Mouse (Mus musculus): ENCODE results near the gene Ripk3. TPM values are rescaled to one million over a fixed set of nuclear protein-coding genes. Genes with fewer than 3 reads are reported as not detected.
A peak's percentile ranks its signal among the peaks of the same experiment; 100 is the strongest.

Gene Ripk3
- polyA plus RNA-seq, 1 experiment from 2014 or later = 32.7 TPM

GRCm38 (mm10) chr14:55782361-55782960, 6.2 kb downstream of the Ripk3 start:
- Histone ChIP-seq H3K27me3 (ENCODE audit: control insufficient read depth, insufficient read depth, low read length) (0 out of 2 replicates have a peak, but pooled peaks cover 3% of the 10 kb centered on the region), H3K9me3 (replicated peaks; ENCODE audit: control insufficient read depth, low read length) (no peaks in the 10 kb centered on the region), H3K4me2 (ENCODE audit: low read depth, low read length) (peak overlapping the region; percentile 68), H3K4me3 (replicated peaks; ENCODE audit: low read length) (peak overlapping the region; percentile 49), H3K36me3 (ENCODE audit: control insufficient read depth, insufficient read depth, low read length) (no peaks in the 10 kb centered on the region), H3K27ac (ENCODE audit: low read length) (peak overlapping the region; percentile 67; the same call in 1 of the 2 replicates), H3K9ac (ENCODE audit: low read length) (peak overlapping the region; percentile 69; the same call in 1 of the 2 replicates), H3K4me1 (ENCODE audit: control insufficient read depth, insufficient read depth, low read length) (peaks cover 21% of the 10 kb centered on the region; the same call in 1 of the 2 replicates)
- 58% methylated on average over 9 of the region's 9 CpGs for WGBS
- ATAC-seq (ENCODE audit: insufficient read depth, low FRiP score) = no peak

GRCm38 (mm10) chr14:55781310-55781709, 7.4 kb downstream of the Ripk3 start:
- Histone ChIP-seq H3K9ac (ENCODE audit: low read length) (peak overlapping the region; percentile 46; the same call in 1 of the 2 replicates), H3K4me3 (replicated peaks; ENCODE audit: low read length) (0 out of 2 replicates have a peak overlapping the region, but pooled peaks have one; percentile 10), H3K4me2 (ENCODE audit: low read depth, low read length) (peak overlapping the region; percentile 41), H3K36me3 (ENCODE audit: control insufficient read depth, insufficient read depth, low read length) (no peaks in the 10 kb centered on the region), H3K27me3 (ENCODE audit: control insufficient read depth, insufficient read depth, low read length) (0 out of 2 replicates have a peak, but pooled peaks cover 3% of the 10 kb centered on the region), H3K9me3 (replicated peaks; ENCODE audit: control insufficient read depth, low read length) (no peaks in the 10 kb centered on the region), H3K27ac (ENCODE audit: low read length) (no peak overlapping the region), H3K4me1 (ENCODE audit: control insufficient read depth, insufficient read depth, low read length) (peaks cover 27% of the 10 kb centered on the region; the same call in 1 of the 2 replicates)
- ATAC-seq (ENCODE audit: insufficient read depth, low FRiP score) = peak; percentile 71; the same call in 1 of the 2 replicates
- 16% methylated on average over 14 of the region's 14 CpGs for WGBS

- no peak overlapping the region for H3K4me2 ChIP-seq (ENCODE audit: low read depth, low read length)
- 83% methylated on average over 11 of the region's 11 CpGs for WGBS
- H3K36me3 ChIP-seq (ENCODE audit: control insufficient read depth, insufficient read depth, low read length) = no peaks in the 10 kb centered on the region
- no peak overlapping the region for H3K27ac ChIP-seq (ENCODE audit: low read length)
- H3K4me3 ChIP-seq (replicated peaks; ENCODE audit: low read length) = no peak overlapping the region
- H3K27me3 ChIP-seq (ENCODE audit: control insufficient read depth, insufficient read depth, low read length) = 0 out of 2 replicates have a peak, but pooled peaks cover 3% of the 10 kb centered on the region
- ATAC-seq (ENCODE audit: insufficient read depth, low FRiP score) = no peak
- no peaks in the 10 kb centered on the region for H3K9me3 ChIP-seq (replicated peaks; ENCODE audit: control insufficient read depth, low read length)
- H3K4me1 ChIP-seq (ENCODE audit: control insufficient read depth, insufficient read depth, low read length) = peaks cover 27% of the 10 kb centered on the region; the same call in 1 of the 2 replicates
- no peak overlapping the region for H3K9ac ChIP-seq (ENCODE audit: low read length)
Measured at GRCm38 (mm10) chr14:55780736-55781135, 7.9 kb downstream of the Ripk3 start.

DNA sequence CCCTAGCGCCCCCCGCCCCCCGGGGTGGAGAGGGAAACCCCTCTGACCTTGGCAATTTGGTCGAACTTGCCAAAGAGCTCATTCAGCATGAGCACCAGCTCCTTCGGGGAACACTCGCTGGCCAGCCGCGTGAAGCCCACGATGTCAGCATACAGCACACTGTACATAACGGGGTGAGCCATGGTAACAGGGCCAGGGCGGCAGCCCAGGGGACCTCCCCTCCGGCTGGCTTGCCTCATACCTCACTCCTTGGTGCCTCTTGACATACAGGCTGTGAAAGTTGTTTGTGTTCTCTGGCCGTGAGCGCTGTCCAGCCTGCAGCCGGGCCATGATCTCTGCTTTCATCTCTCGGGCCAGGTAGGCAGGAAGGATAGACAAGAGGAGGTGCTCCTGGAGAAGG, 9.0 kb downstream of the Ripk3 start:
- WGBS = 52% methylated on average over 16 of the region's 16 CpGs
- Histone ChIP-seq H3K27ac (ENCODE audit: low read length) (no peak overlapping the region), H3K36me3 (ENCODE audit: control insufficient read depth, insufficient read depth, low read length) (no peaks in the 10 kb centered on the region), H3K4me3 (replicated peaks; ENCODE audit: low read length) (no peak overlapping the region), H3K4me2 (ENCODE audit: low read depth, low read length) (no peak overlapping the region), H3K9me3 (replicated peaks; ENCODE audit: control insufficient read depth, low read length) (no peaks in the 10 kb centered on the region), H3K4me1 (ENCODE audit: control insufficient read depth, insufficient read depth, low read length) (peaks cover 27% of the 10 kb centered on the region; the same call in 1 of the 2 replicates), H3K27me3 (ENCODE audit: control insufficient read depth, insufficient read depth, low read length) (no peaks in the 10 kb centered on the region), H3K9ac (ENCODE audit: low read length) (no peak overlapping the region)
- no peak for ATAC-seq (ENCODE audit: insufficient read depth, low FRiP score)

- WGBS = 91% methylated on average over 15 of the region's 15 CpGs
- Histone ChIP-seq H3K4me2 (ENCODE audit: low read depth, low read length) (no peak overlapping the region), H3K27ac (ENCODE audit: low read length) (no peak overlapping the region), H3K36me3 (ENCODE audit: control insufficient read depth, insufficient read depth, low read length) (no peaks in the 10 kb centered on the region), H3K4me3 (replicated peaks; ENCODE audit: low read length) (no peak overlapping the region), H3K4me1 (ENCODE audit: control insufficient read depth, insufficient read depth, low read length) (peaks cover 25% of the 10 kb centered on the region; the same call in 1 of the 2 replicates), H3K9ac (ENCODE audit: low read length) (no peak overlapping the region), H3K27me3 (ENCODE audit: control insufficient read depth, insufficient read depth, low read length) (no peaks in the 10 kb centered on the region), H3K9me3 (replicated peaks; ENCODE audit: control insufficient read depth, low read length) (no peaks in the 10 kb centered on the region)
- ATAC-seq (ENCODE audit: insufficient read depth, low FRiP score) = no peak
Measured at GRCm38 (mm10) chr14:55778686-55779085, 10.0 kb downstream of the Ripk3 start.

GRCm38 (mm10) chr14:55777806-55778205, 10.9 kb downstream of the Ripk3 start:
- H3K36me3 ChIP-seq (ENCODE audit: control insufficient read depth, insufficient read depth, low read length) = no peaks in the 10 kb centered on the region
- no peaks in the 10 kb centered on the region for H3K9me3 ChIP-seq (replicated peaks; ENCODE audit: control insufficient read depth, low read length)
- no peak overlapping the region for H3K4me2 ChIP-seq (ENCODE audit: low read depth, low read length)
- H3K27me3 ChIP-seq (ENCODE audit: control insufficient read depth, insufficient read depth, low read length) = no peaks in the 10 kb centered on the region
- no peak overlapping the region for H3K4me3 ChIP-seq (replicated peaks; ENCODE audit: low read length)
- H3K9ac ChIP-seq (ENCODE audit: low read length) = no peak overlapping the region
- no peak for ATAC-seq (ENCODE audit: insufficient read depth, low FRiP score)
- 83% methylated on average over 11 of the region's 11 CpGs for WGBS
- peaks cover 19% of the 10 kb centered on the region; the same call in 1 of the 2 replicates for H3K4me1 ChIP-seq (ENCODE audit: control insufficient read depth, insufficient read depth, low read length)
- no peak overlapping the region; the same call in 1 of the 2 replicates for H3K27ac ChIP-seq (ENCODE audit: low read length)

DNA sequence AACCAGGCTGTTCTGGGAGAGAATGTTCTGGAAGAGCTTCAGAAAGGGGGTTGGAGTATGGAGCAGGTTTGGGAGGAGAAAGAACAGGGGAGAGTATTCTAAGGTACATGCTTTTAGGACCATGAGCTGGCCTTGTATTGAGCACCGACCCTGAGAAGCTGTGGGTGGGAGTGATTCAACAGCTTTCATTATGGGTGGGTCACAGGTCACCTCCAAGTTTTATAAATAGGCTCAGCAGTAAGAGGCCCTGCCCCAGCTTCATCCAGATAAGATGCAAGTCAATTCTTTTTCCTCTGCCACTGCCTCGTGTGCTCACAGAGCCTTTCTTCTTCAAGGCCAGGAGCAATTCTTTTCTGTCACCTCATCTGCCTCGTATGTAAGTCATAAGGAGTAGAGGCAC, 11.5 kb downstream of the Ripk3 start:
- H3K9me3 ChIP-seq (replicated peaks; ENCODE audit: control insufficient read depth, low read length) = no peaks in the 10 kb centered on the region
- no peaks in the 10 kb centered on the region for H3K36me3 ChIP-seq (ENCODE audit: control insufficient read depth, insufficient read depth, low read length)
- peak overlapping the region; percentile 20; the same call in 1 of the 2 replicates for H3K27ac ChIP-seq (ENCODE audit: low read length)
- 22% methylated on average over 3 of the region's 3 CpGs for WGBS
- ATAC-seq (ENCODE audit: insufficient read depth, low FRiP score) = no peak
- H3K4me1 ChIP-seq (ENCODE audit: control insufficient read depth, insufficient read depth, low read length) = peaks cover 14% of the 10 kb centered on the region; the same call in 1 of the 2 replicates
- no peaks in the 10 kb centered on the region for H3K27me3 ChIP-seq (ENCODE audit: control insufficient read depth, insufficient read depth, low read length)
- no peak overlapping the region for H3K4me3 ChIP-seq (replicated peaks; ENCODE audit: low read length)
- no peak overlapping the region for H3K4me2 ChIP-seq (ENCODE audit: low read depth, low read length)
- H3K9ac ChIP-seq (ENCODE audit: low read length) = no peak overlapping the region

DNA sequence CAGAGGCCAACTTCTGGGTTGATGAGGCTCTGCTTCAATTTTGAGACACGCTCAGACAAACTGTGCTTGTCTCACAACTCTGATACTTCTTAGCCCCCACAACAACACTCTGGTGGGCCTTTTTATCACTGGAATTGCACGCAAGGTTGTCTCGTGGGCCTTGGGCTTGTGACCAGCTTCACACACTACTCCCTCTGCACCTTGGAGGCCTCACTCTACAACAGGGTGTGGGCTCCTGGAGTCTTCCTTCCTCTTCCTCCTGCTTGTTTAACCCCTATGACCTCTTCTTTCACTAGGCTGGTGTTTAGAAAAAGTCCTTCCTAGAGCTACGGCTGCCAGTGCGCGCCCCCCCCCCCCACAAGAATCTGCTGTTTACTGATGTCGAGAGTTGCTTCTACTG, 12.0 kb downstream of the Ripk3 start:
- Histone ChIP-seq H3K9ac (ENCODE audit: low read length) (no peak overlapping the region), H3K9me3 (replicated peaks; ENCODE audit: control insufficient read depth, low read length) (no peaks in the 10 kb centered on the region), H3K4me1 (ENCODE audit: control insufficient read depth, insufficient read depth, low read length) (peaks cover 14% of the 10 kb centered on the region; the same call in 1 of the 2 replicates), H3K4me3 (replicated peaks; ENCODE audit: low read length) (no peak overlapping the region), H3K27me3 (ENCODE audit: control insufficient read depth, insufficient read depth, low read length) (no peaks in the 10 kb centered on the region), H3K4me2 (ENCODE audit: low read depth, low read length) (no peak overlapping the region), H3K36me3 (ENCODE audit: control insufficient read depth, insufficient read depth, low read length) (no peaks in the 10 kb centered on the region), H3K27ac (ENCODE audit: low read length) (0 out of 2 replicates have a peak overlapping the region, but pooled peaks have one; percentile 20)
- no peak for ATAC-seq (ENCODE audit: insufficient read depth, low FRiP score)
- WGBS = 39% methylated on average over 7 of the region's 7 CpGs

DNA sequence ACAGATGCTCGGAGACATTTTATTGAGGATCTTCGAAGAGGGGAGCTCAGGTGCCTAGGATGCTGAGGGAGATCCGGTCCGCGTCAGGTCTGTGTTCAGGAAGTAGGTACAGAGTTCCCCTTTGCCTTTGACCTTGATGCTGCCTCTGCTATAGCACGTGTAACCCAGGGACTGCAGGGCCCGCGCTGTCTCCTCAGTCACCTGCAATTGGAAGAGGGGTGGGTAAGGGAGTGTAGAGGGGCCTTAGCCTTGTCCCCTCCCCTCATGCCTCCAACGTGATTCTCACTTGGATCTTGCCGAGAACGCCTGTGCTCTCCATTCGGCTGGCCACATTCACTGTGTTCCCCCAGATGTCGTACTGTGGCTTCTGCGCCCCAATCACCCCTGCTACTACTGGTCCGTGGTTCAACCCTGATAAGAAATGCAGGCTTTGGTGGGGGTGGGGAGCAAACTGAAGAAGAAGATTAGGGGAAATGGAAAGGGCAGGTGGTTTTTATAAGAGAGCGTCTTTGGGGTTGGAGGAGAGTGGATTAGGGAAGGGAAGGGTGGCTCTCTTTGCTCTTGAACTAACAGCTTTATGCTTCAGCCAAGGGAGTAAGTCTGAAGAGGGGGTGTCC, 19.5 kb downstream of the Ripk3 start:
- WGBS = 72% methylated on average over 16 of the region's 16 CpGs

More for the DNA sequence above, 19.5 kb downstream of the Ripk3 start:
- Histone ChIP-seq H3K27ac (ENCODE audit: low read length) (no peak overlapping the region), H3K27me3 (ENCODE audit: control insufficient read depth, insufficient read depth, low read length) (peaks cover 18% of the 10 kb centered on the region), H3K4me2 (ENCODE audit: low read depth, low read length) (no peak overlapping the region), H3K9me3 (replicated peaks; ENCODE audit: control insufficient read depth, low read length) (no peaks in the 10 kb centered on the region), H3K9ac (ENCODE audit: low read length) (no peak overlapping the region), H3K36me3 (ENCODE audit: control insufficient read depth, insufficient read depth, low read length) (no peaks in the 10 kb centered on the region), H3K4me1 (ENCODE audit: control insufficient read depth, insufficient read depth, low read length) (peaks cover 6% of the 10 kb centered on the region; the same call in 1 of the 2 replicates), H3K4me3 (replicated peaks; ENCODE audit: low read length) (no peak overlapping the region)
- ATAC-seq (ENCODE audit: insufficient read depth, low FRiP score) = no peak
